Mouse (Mus musculus): ENCODE measurements around the gene Celsr3.

Gene Celsr3

DNA sequence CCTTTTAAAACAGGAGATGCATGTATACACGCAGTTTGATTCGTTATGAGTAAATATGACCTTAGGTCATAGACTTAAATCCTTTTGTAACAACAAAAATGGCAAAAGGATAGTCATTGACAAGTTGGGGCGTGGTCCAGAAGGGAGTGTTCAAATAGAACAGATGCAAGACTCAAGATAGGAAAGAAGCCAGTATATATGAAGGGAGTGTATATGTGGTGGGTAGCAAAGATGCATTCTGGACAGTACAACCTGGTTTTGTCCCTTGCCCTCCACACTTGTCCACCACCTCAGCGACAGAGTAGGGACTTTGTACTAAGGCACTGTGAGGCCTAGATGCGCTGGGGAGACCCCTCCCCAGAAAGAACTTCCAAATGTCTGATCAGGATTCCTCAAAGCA lies 18.4 kb upstream of the Celsr3 start:
- no peak for DNase-seq

- DNase-seq = peak; percentile 89
Measured at GRCm38 (mm10) chr9:108808163-108808665, 17.9 kb upstream of the Celsr3 start, which contains the start of gene Nckipsd. Gene Nckipsd (plus strand): TSS chr9:108808368.

GRCm38 (mm10) chr9:108809188-108809587 lies 16.9 kb upstream of the Celsr3 start:
- peak; percentile 46 for DNase-seq

GRCm38 (mm10) chr9:108809723-108810122 lies 16.4 kb upstream of the Celsr3 start:
- DNase-seq = no peak

GRCm38 (mm10) chr9:108810516-108810915 lies 15.6 kb upstream of the Celsr3 start:
- no peak for DNase-seq

DNA sequence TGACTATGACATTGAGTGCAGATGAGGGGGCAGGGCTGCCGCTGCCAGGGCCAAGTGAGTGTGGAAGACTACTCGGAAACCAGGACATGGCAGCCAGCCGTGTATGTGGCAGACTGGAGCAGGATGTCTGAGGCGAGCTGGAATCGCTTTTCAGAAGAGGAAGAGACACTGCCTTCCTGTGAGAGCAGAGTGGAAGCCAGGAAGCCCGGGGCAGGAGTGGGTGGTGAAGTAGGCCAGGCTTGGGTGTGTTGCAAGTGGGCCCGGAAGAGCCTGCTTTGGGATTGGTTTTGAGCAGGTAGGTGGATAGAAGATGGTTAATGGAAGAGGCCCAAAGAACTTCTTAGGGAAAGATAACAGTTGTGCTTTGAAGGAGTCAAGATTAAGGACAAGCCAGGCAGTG lies 10.6 kb upstream of the Celsr3 start:
- no peak for DNase-seq

- no peak for DNase-seq
Measured at GRCm38 (mm10) chr9:108819495-108819894, 6.6 kb upstream of the Celsr3 start.

GRCm38 (mm10) chr9:108820077-108820476 lies 6.0 kb upstream of the Celsr3 start:
- no peak for DNase-seq

DNA sequence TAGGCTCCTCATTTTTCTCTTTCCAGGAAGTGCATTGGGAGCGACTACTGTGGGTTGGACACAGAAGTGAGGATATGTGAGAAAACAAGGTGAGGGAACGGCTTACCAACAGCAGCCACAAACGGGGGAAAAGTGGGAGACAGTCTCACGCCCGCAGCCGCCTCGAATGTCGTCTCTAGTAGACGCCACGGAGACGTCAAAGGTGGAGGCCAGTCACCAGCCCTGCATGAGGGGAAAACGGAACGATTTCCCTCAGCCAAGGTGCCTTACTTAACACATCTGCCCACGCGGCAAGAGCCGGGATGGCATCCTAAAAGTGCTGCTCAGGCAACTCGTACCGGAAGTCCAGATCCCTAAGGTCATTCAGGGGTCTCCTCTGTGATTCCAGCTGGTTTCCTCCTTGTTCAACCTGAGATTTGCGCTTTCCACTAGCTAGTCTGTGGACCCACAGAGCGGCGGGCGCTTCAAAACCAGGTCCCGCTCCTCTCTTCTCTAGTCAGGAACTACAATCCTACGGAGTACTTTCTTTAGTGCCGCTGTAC lies 1.9 kb upstream of the Celsr3 start:
- DNase-seq = no peak

DNA sequence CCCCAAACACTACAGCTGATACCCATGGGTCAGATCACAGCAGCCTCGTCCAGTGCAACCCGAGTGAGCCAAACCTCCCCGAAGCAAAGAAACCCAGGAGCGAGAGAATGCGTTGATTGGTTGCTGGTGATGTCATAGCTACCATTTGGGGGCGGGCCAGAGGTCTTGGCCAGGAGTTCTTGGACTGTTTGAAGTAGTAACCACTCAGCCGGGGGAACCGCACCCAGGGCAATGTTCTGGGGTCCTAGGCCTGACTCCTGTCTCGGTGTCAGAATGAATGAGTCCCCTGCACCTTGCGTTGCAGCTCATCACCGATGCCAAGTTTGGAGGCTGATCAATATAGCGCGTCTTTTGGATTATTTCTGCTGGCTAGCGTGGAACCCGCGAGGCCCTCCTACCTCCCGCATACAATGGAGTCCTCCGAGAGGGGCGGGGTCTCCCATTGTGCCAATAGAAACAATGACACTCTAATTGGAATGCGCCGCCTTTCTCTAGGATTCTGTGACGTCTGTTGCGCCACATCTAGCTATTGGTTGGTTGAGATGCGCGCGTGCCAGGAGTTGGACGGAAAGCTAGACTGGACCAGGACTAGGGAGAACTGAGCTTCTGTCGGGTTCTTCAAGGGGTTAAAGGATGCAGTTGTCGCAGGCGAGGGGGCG lies 1.2 kb upstream of the Celsr3 start:
- DNase-seq = no peak

GRCm38 (mm10) chr9:108826700-108827340 lies 700 bp downstream of the Celsr3 start:
- DNase-seq = peak; percentile 39

GRCm38 (mm10) chr9:108827454-108827853 lies 1.3 kb downstream of the Celsr3 start:
- no peak for DNase-seq

- DNase-seq = no peak
Measured at GRCm38 (mm10) chr9:108827906-108828305, 1.8 kb downstream of the Celsr3 start.

DNA sequence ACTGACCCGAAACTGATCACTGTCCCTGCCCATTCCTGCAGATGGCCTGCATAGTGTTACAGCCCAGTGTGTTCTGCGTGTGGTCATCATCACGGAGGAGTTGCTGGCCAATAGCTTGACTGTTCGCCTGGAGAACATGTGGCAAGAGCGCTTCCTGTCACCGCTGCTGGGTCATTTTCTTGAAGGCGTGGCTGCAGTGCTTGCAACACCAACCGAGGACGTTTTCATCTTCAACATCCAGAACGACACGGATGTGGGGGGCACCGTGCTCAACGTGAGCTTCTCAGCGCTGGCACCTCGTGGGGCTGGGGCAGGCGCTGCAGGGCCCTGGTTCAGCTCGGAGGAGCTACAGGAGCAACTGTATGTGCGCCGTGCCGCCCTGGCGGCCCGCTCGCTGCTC lies 5.5 kb downstream of the Celsr3 start:
- no peak for DNase-seq

- DNase-seq = peak; percentile 94
Measured at GRCm38 (mm10) chr9:108832390-108833108, 6.4 kb downstream of the Celsr3 start.

DNA sequence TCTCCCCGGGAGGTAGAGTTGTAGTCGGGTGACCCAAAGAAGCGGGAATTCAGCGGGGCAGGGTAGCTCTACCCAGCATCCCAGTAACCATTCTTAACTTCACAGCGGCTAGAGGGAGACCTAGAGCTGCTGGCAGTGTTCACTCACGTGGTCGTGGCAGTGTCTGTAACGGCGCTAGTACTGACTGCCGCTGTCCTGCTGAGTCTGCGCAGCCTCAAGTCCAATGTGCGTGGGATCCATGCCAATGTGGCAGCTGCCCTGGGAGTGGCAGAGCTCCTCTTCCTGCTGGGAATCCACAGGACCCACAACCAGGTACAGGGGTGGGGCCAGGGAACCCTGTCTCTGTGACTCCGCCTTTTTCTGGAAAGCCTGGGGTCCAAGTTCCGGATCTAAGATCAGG lies 16.9 kb downstream of the Celsr3 start:
- peak; percentile 87 for DNase-seq

- no peak for DNase-seq
Measured at GRCm38 (mm10) chr9:108845390-108845789, 19.3 kb downstream of the Celsr3 start.

- DNase-seq = peak; percentile 67
Measured at GRCm38 (mm10) chr9:108847374-108847773, 21.3 kb downstream of the Celsr3 start.

GRCm38 (mm10) chr9:108848419-108848818 lies 22.3 kb downstream of the Celsr3 start:
- no peak for DNase-seq

- DNase-seq = no peak
Measured at GRCm38 (mm10) chr9:108852976-108853375, 26.9 kb downstream of the Celsr3 start, which contains the start of gene Slc26a6. Gene Slc26a6 (plus strand): TSS chr9:108853283.

GRCm38 (mm10) chr9:108853635-108854240 lies 27.6 kb downstream of the Celsr3 start:
- DNase-seq = peak; percentile 95

GRCm38 (mm10) chr9:108854241-108854696 lies 28.1 kb downstream of the Celsr3 start:
- DNase-seq = peak; percentile 90

DNA sequence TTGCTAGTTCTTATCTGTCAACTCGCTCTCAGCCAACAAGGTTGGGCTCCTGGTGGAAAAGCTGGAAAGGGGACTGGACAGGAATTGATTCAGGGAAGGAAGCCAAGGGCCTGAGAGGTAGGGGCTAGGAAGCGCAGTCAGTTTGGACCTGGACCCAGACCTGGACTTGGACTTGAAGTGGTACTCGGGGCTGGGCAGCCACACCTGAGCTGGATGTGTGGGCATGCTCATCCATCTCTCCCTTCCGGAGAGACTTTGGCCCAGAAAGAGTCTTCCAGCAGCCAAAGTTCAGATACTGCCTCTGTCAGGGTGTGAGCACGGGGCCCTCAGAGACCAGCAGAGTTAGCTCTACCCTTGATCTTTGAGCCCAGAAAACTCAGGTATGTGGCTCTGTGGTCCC lies 29.2 kb downstream of the Celsr3 start:
- peak; percentile 78 for DNase-seq
